Comparison of ENCODE assay signal across 24 mouse cellular contexts in genomic region chr15:84518540-84518939, GRCm38 (mm10). TPM values are rescaled to one million over a fixed set of nuclear protein-coding genes. Genes with fewer than 3 reads are reported as not detected.
DNase-seq lines count a peak whose midpoint lies in the region; ATAC-seq lines count a peak whose summit lies in the region.
"Had no signal": no experiment of that assay in that cellular context is flagged by ENCODE, and none has a peak within 500 bp of the region (broad histone marks: within the 10 kb centered on the region; RNA-seq: fewer than 3 reads in every experiment).

No protein-coding gene starts in this region.

- H3K27ac ChIP-seq in forebrain, embryonic 12.5 days: peak overlapping the region; percentile 42
- H3K27ac ChIP-seq in forebrain, embryonic 10.5 days: no peak overlapping the region; the same call in 1 of the 2 replicates
- peak overlapping the region; percentile 4; the same call in 1 of the 2 replicates for H3K27ac ChIP-seq in midbrain, embryonic 10.5 days (replicated peaks)
- H3K27ac ChIP-seq in midbrain, embryonic 11.5 days (ENCODE audit: low read depth, low read length): no peak overlapping the region
- H3K27ac ChIP-seq in midbrain, embryonic 14.5 days (replicated peaks; ENCODE audit: low read depth, low read length): 0 out of 2 replicates have a peak overlapping the region, but pooled peaks have one; percentile 20
- H3K27ac ChIP-seq: embryonic facial prominence, embryonic 12.5 days; layer of hippocampus, adult 2 months; liver, embryonic 13.5 days had no signal

- H3K9ac ChIP-seq in forebrain, embryonic 12.5 days: no peak overlapping the region
- no peak overlapping the region for H3K9ac ChIP-seq in midbrain, embryonic 11.5 days (ENCODE audit: low read length)
- no peak overlapping the region; the same call in 1 of the 2 replicates for H3K9ac ChIP-seq in midbrain, embryonic 14.5 days (replicated peaks; ENCODE audit: low read length)
- H3K9ac ChIP-seq: embryonic facial prominence, embryonic 12.5 days; liver, embryonic 13.5 days had no signal

- DNase-seq in forebrain, embryonic 10.5 days (ENCODE audit: extremely low spot score, low spot score): no peak
- DNase-seq in midbrain, embryonic 10.5 days (ENCODE audit: low spot score): no peak
- no peak for DNase-seq in midbrain, embryonic 11.5 days (ENCODE audit: low spot score, missing footprints)
- peak; percentile 51 for DNase-seq in midbrain, embryonic 14.5 days
- DNase-seq in layer of hippocampus, adult 9-10 months (ENCODE audit: low spot score): no peak
- no peak for DNase-seq in lung, postnatal 10 days
- DNase-seq in ovary, postnatal 36 days (ENCODE audit: low spot score): no peak
- DNase-seq: adrenal gland, postnatal 36 days; cerebellum, adult 11-12 months; cerebellum, postnatal 25 days; gastrocnemius, postnatal 14 days; heart, adult 11 months; kidney, postnatal 25 days; layer of hippocampus, postnatal 36 days; liver, embryonic 13.5 days; lung, adult 2 months; right cerebral cortex, postnatal 4 days; thymus, postnatal 25 days had no signal

- H3K27me3 ChIP-seq in forebrain, embryonic 12.5 days: peaks cover 8% of the 10 kb centered on the region; the same call in 1 of the 2 replicates
- peaks cover 12% of the 10 kb centered on the region; the same call in 1 of the 2 replicates for H3K27me3 ChIP-seq in forebrain, embryonic 10.5 days (ENCODE audit: poor library complexity, severe bottlenecking)
- peaks cover 24% of the 10 kb centered on the region for H3K27me3 ChIP-seq in midbrain, embryonic 10.5 days (ENCODE audit: low read depth, poor library complexity, severe bottlenecking)
- no peaks in the 10 kb centered on the region for H3K27me3 ChIP-seq in midbrain, embryonic 11.5 days (ENCODE audit: control insufficient read depth, insufficient read depth, low read length)
- no peaks in the 10 kb centered on the region for H3K27me3 ChIP-seq in midbrain, embryonic 14.5 days (ENCODE audit: control insufficient read depth, insufficient read depth, low read length)
- H3K27me3 ChIP-seq: embryonic facial prominence, embryonic 12.5 days; liver, embryonic 13.5 days had no signal

- no peak for ATAC-seq in forebrain, embryonic 12.5 days (ENCODE audit: low FRiP score)
- ATAC-seq in midbrain, embryonic 11.5 days (ENCODE audit: low FRiP score): no peak
- peak; percentile 66; the same call in 1 of the 2 replicates for ATAC-seq in midbrain, embryonic 14.5 days (ENCODE audit: low FRiP score, low TSS enrichment)
- ATAC-seq: intestine, embryonic 16.5 days had no signal

- no peaks in the 10 kb centered on the region for H3K36me3 ChIP-seq in forebrain, embryonic 12.5 days (replicated peaks)
- no peaks in the 10 kb centered on the region for H3K36me3 ChIP-seq in forebrain, embryonic 10.5 days (replicated peaks)
- H3K36me3 ChIP-seq in midbrain, embryonic 10.5 days: no peaks in the 10 kb centered on the region
- no peaks in the 10 kb centered on the region for H3K36me3 ChIP-seq in midbrain, embryonic 11.5 days (ENCODE audit: control insufficient read depth, insufficient read depth, low read length)
- H3K36me3 ChIP-seq in midbrain, embryonic 14.5 days (ENCODE audit: control insufficient read depth, insufficient read depth, low read length): no peaks in the 10 kb centered on the region
- H3K36me3 ChIP-seq: embryonic facial prominence, embryonic 12.5 days; liver, embryonic 13.5 days had no signal

- H3K4me2 ChIP-seq in forebrain, embryonic 12.5 days: no peak overlapping the region
- no peak overlapping the region for H3K4me2 ChIP-seq in midbrain, embryonic 11.5 days
- H3K4me2 ChIP-seq in midbrain, embryonic 14.5 days (ENCODE audit: low read length): no peak overlapping the region
- H3K4me2 ChIP-seq: embryonic facial prominence, embryonic 12.5 days; heart, embryonic 11.5 days; liver, embryonic 13.5 days had no signal

- 64% methylated on average over 8 of the region's 8 CpGs for WGBS in forebrain, embryonic 12.5 days
- 76% methylated on average over 8 of the region's 8 CpGs for WGBS in forebrain, embryonic 10.5 days
- 72% methylated on average over 8 of the region's 8 CpGs for WGBS in midbrain, embryonic 10.5 days
- 74% methylated on average over 8 of the region's 8 CpGs for WGBS in midbrain, embryonic 11.5 days
- 34% methylated on average over 8 of the region's 8 CpGs for whole genome bisulfite sequencing in midbrain, embryonic 14.5 days

- H3K9me3 ChIP-seq in forebrain, embryonic 12.5 days: no peaks in the 10 kb centered on the region
- no peaks in the 10 kb centered on the region for H3K9me3 ChIP-seq in forebrain, embryonic 10.5 days
- no peaks in the 10 kb centered on the region for H3K9me3 ChIP-seq in midbrain, embryonic 10.5 days (replicated peaks)
- no peaks in the 10 kb centered on the region for H3K9me3 ChIP-seq in midbrain, embryonic 11.5 days (ENCODE audit: control insufficient read depth, low read length)
- no peaks in the 10 kb centered on the region for H3K9me3 ChIP-seq in midbrain, embryonic 14.5 days (ENCODE audit: control insufficient read depth, low read length)
- H3K9me3 ChIP-seq: embryonic facial prominence, embryonic 12.5 days; liver, embryonic 13.5 days had no signal

- peaks cover 20% of the 10 kb centered on the region for H3K4me1 ChIP-seq in forebrain, embryonic 12.5 days
- H3K4me1 ChIP-seq in forebrain, embryonic 10.5 days: peaks cover 10% of the 10 kb centered on the region
- peaks cover 19% of the 10 kb centered on the region for H3K4me1 ChIP-seq in midbrain, embryonic 10.5 days
- H3K4me1 ChIP-seq in midbrain, embryonic 11.5 days (ENCODE audit: control insufficient read depth, insufficient read depth, low read length): no peaks in the 10 kb centered on the region
- peaks cover 20% of the 10 kb centered on the region for H3K4me1 ChIP-seq in midbrain, embryonic 14.5 days (ENCODE audit: control insufficient read depth, insufficient read depth, low read length)
- H3K4me1 ChIP-seq: embryonic facial prominence, embryonic 12.5 days; liver, embryonic 13.5 days had no signal

- H3K4me3 ChIP-seq in forebrain, embryonic 12.5 days (replicated peaks): no peak overlapping the region
- no peak overlapping the region for H3K4me3 ChIP-seq in forebrain, embryonic 10.5 days
- H3K4me3 ChIP-seq in midbrain, embryonic 10.5 days: no peak overlapping the region
- no peak overlapping the region for H3K4me3 ChIP-seq in midbrain, embryonic 11.5 days (ENCODE audit: low read depth, low read length)
- no peak overlapping the region for H3K4me3 ChIP-seq in midbrain, embryonic 14.5 days (replicated peaks; ENCODE audit: low read depth, low read length)
- H3K4me3 ChIP-seq: embryonic facial prominence, embryonic 12.5 days; erythroblast, embryonic 14.5 days; layer of hippocampus, adult 2 months; liver, embryonic 13.5 days had no signal

RNA-seq across cellular contexts. Expression of gene Rtl6, which starts 39.1 kb away (rescaled TPM):
- polyA plus RNA-seq in forebrain, embryonic 12.5 days (2016; fragmentation: Nextera tagmentation; extraction: Ambion mirVana): 48.8 and 56.2 TPM in 2 replicates
- polyA plus RNA-seq in forebrain, embryonic 10.5 days (2016; fragmentation: Nextera tagmentation; extraction: Ambion mirVana): 25.5 and 26.9 TPM in 2 replicates
- 27.4 and 37.4 TPM in 2 replicates for polyA plus RNA-seq in midbrain, embryonic 10.5 days (2016; fragmentation: Nextera tagmentation; extraction: Ambion mirVana)
- 19.6 and 20.3 TPM in 2 replicates for polyA plus RNA-seq in midbrain, embryonic 11.5 days (2014; fragmentation: Nextera tagmentation; extraction: Ambion mirVana)
- 41.2 and 43.2 TPM in 2 replicates for polyA plus RNA-seq in midbrain, embryonic 14.5 days (2014; fragmentation: Nextera tagmentation; extraction: Ambion mirVana)
- polyA plus RNA-seq: erythroblast, embryonic 14.5 days had no signal

Comparison
In these comparisons a context has a peak if more than half of its experiments do, and no peak if none do; other contexts are left out.
1. H3K27ac ChIP-seq: peak in forebrain, embryonic 12.5 days (single experiment), midbrain, embryonic 10.5 days (single experiment) and midbrain, embryonic 14.5 days (single experiment); none in forebrain, embryonic 10.5 days (single experiment) and midbrain, embryonic 11.5 days (single experiment).